Mouse (Mus musculus) limb, embryonic 14.5 days (tissue): Measurements from ENCODE around the gene Plekhm2. TPM values are rescaled to one million over a fixed set of nuclear protein-coding genes. Genes with fewer than 3 reads are reported as not detected.

Experiments
- ATAC-seq: fragments of 200-750 bp; cut with Nextera tagmentation; 2 replicates; pipeline ENCODE4 v1.8.0; 2017; ENCODE audit warnings: low read depth, moderate number of reproducible peaks, moderate TSS enrichment; ENCODE audit not compliant: low FRiP score
- DNase-seq: peaks from one replicate; pipeline ENCODE4 v3.0.0-alpha.2; 2015; ENCODE audit warnings: low spot score
- H3K27ac ChIP-seq: fragments of 300-500 bp; sonication (generic); replicated peaks from 2 replicates; pipeline ENCODE4 v1.5.1; 2014; ENCODE audit warnings: low read depth, mild to moderate bottlenecking, low read length, moderate library complexity, mixed read lengths
- H3K27me3 ChIP-seq: fragments of 300-500 bp; sonication (generic); 2 replicates; pipeline ENCODE4 v1.6.1; 2014; ENCODE audit warnings: low read length, mixed read lengths; ENCODE audit not compliant: control insufficient read depth, insufficient read depth
- H3K36me3 ChIP-seq: fragments of 300-500 bp; sonication (generic); 2 replicates; pipeline ENCODE4 v1.6.1; 2014; ENCODE audit warnings: mild to moderate bottlenecking, low read length, moderate library complexity, mixed read lengths; ENCODE audit not compliant: control insufficient read depth, insufficient read depth
- H3K4me1 ChIP-seq: fragments of 300-500 bp; sonication (generic); 2 replicates; pipeline ENCODE4 v1.6.1; 2014; ENCODE audit warnings: antibody characterized with exemption, low read length, mixed read lengths; ENCODE audit not compliant: control insufficient read depth, insufficient read depth
- H3K4me2 ChIP-seq: fragments of 300-500 bp; sonication (generic); replicated peaks from 2 replicates; pipeline ENCODE4 v1.6.1; 2014; ENCODE audit warnings: low read depth, mild to moderate bottlenecking, low read length, moderate library complexity; ENCODE audit not compliant: severe bottlenecking
- H3K4me3 ChIP-seq: fragments of 300-500 bp; sonication (generic); replicated peaks from 2 replicates; pipeline ENCODE4 v1.5.1; 2014; ENCODE audit warnings: low read length
- H3K9ac ChIP-seq: fragments of 300-500 bp; sonication (generic); 2 replicates; pipeline ENCODE4 v1.6.1; 2014; ENCODE audit warnings: mild to moderate bottlenecking, low read depth, low read length, moderate library complexity; ENCODE audit not compliant: severe bottlenecking
- H3K9me3 ChIP-seq: fragments of 300-500 bp; sonication (generic); 2 replicates; pipeline ENCODE4 v1.6.1; 2016; ENCODE audit warnings: low read length; ENCODE audit not compliant: control insufficient read depth
- POLR2A ChIP-seq: fragments of 200-500 bp; IDR thresholded peaks from 2 replicates; pipeline ENCODE4 v1.8.0; 2012; ENCODE audit warnings: inconsistent platforms, mild to moderate bottlenecking, moderate library complexity, borderline replicate concordance; ENCODE audit not compliant: insufficient read depth, insufficient read length; ENCODE audit errors: extremely low read depth
- WGBS: fragments of 180-500 bp; shearing (Covaris S2); extraction: QIAGEN DNeasy Blood & Tissue Kit; methylation state at CpG from one replicate; pipeline ENCODE4 v1.1.7; 2014; 5-methylcytosine and 5-hydroxymethylcytosine counted together
- polyA plus RNA-seq, 2 experiments: library from polyadenylated mRNA; depleted of rRNA in 1 of 2; stranded (reverse) in 1 of 2; unstranded in 1 of 2; fragments of >200 nt; fragmentation: Nextera tagmentation in 1 of 2; extraction: Ambion mirVana in 1 of 2; gene quantifications; 2 replicates each; pipeline versions ENCODE4 v1.2.1 to v1.2.3; 2012 to 2014

Gene Plekhm2
- polyA plus RNA-seq, 2 experiments: 4.9 to 51.8 TPM

DNA sequence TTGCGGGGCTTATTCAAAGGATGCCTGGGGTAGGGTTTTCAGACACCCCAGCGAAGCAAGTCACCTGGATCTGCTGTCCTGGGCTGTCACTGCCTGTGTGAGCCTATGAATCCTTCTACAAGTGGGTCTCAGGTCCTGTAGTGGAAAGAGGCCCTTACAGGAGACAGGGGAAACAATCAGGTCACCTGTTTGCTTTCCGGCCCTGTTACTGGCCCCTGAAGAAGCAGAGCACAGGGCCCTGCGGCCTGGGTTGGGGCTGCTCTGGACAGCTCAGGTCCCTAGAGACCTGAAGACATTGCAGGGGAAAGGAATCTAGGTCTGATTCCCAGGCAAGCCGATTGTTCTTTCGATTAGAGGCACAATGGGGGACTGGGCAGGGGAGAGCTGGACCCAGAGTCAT is 64.3 kb downstream of the Plekhm2 start:
- H3K27ac ChIP-seq: peak overlapping the region; percentile 74
- H3K4me1 ChIP-seq: peaks cover 23% of the 10 kb centered on the region; the same call in 1 of the 2 replicates
- WGBS: 25% methylated on average over 6 of the region's 6 CpGs
- ATAC-seq (no peak), DNase-seq (no peak)
- no peak overlapping the region for H3K4me2 ChIP-seq
- TF ChIP-seq POLR2A: no peak
- H3K27me3 ChIP-seq: no peaks in the 10 kb centered on the region
- peak overlapping the region; percentile 69; the same call in 1 of the 2 replicates for H3K4me3 ChIP-seq
- H3K9ac ChIP-seq: no peak overlapping the region
- peaks cover 4% of the 10 kb centered on the region; the same call in 1 of the 2 replicates for H3K36me3 ChIP-seq
- no peaks in the 10 kb centered on the region for H3K9me3 ChIP-seq

- H3K27me3 ChIP-seq: no peaks in the 10 kb centered on the region
- H3K9me3 ChIP-seq: no peaks in the 10 kb centered on the region
- ATAC-seq (peak; percentile 45), DNase-seq (peak; percentile 65)
- H3K4me1 ChIP-seq: peaks cover 23% of the 10 kb centered on the region; the same call in 1 of the 2 replicates
- H3K27ac ChIP-seq: peak overlapping the region; percentile 74
- H3K36me3 ChIP-seq: peaks cover 11% of the 10 kb centered on the region; the same call in 1 of the 2 replicates
- WGBS: 1% methylated on average over 34 of the region's 57 CpGs
- H3K9ac ChIP-seq: peak overlapping the region; percentile 73
- TF ChIP-seq POLR2A: 0 out of 2 replicates have a peak, but pooled peaks have one; percentile 66
- H3K4me3 ChIP-seq: peak overlapping the region; percentile 69
- peak overlapping the region; percentile 94 for H3K4me2 ChIP-seq
These were observed 65.2 kb downstream of the Plekhm2 start for GRCm38 (mm10) chr4:141599251-141600141.

GRCm38 (mm10) chr4:141598894-141599250 is 65.8 kb downstream of the Plekhm2 start:
- DNase-seq (no peak), ATAC-seq (no peak)
- Histone ChIP-seq H3K9me3 (no peaks in the 10 kb centered on the region), H3K27ac (peak overlapping the region; percentile 74), H3K4me2 (peak overlapping the region; percentile 94), H3K9ac (peak overlapping the region; percentile 73), H3K27me3 (no peaks in the 10 kb centered on the region), H3K36me3 (peaks cover 17% of the 10 kb centered on the region; the same call in 1 of the 2 replicates), H3K4me1 (peaks cover 17% of the 10 kb centered on the region; the same call in 1 of the 2 replicates), H3K4me3 (peak overlapping the region; percentile 69)
- TF ChIP-seq POLR2A: no peak
- 1% methylated on average over 9 of the region's 9 CpGs for WGBS

DNA sequence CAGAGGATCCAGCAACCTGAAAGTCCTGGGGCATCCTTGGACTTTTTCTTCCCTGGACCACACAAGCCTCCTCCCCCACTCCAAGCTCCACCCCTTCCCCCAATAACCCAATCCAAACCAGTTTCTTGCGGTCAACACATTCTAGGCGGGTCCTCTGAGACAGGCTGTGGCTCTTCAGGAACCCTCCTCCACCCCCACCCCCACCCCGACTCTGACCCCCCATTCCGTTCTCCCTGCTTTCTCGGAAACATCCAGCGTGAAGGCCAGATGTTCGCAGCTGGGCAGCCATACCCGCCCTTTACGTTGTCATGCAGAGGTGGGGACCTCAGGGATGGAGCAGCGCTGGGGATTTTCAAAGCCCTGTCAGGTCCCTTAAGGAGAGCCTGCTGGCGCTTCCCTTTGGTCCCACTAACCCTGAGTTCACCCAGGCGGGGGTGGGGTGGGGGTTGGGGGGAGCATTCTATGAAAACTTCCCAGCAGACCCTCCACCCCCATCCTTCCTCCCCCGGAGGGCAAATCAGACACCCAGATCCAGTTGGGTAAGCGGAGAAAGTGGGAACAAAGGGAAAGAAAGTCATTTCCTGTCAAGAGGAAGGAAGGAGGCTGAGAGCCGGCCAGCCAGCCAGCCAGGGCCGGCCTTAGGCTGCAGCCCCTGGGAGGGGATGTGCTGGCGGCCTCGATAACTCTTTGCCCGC is 66.4 kb downstream of the Plekhm2 start:
- DNase-seq (peak; percentile 55), ATAC-seq (peak; percentile 36; the same call in 1 of the 2 replicates)
- peak overlapping the region; percentile 73 for H3K9ac ChIP-seq
- peak overlapping the region; percentile 69 for H3K4me3 ChIP-seq
- WGBS: under 1% methylated on average over 19 of the region's 19 CpGs
- TF ChIP-seq POLR2A: no peak
- peak overlapping the region; percentile 94 for H3K4me2 ChIP-seq
- no peaks in the 10 kb centered on the region for H3K9me3 ChIP-seq
- peaks cover 20% of the 10 kb centered on the region for H3K36me3 ChIP-seq
- peak overlapping the region; percentile 74 for H3K27ac ChIP-seq
- H3K4me1 ChIP-seq: peaks cover 17% of the 10 kb centered on the region; the same call in 1 of the 2 replicates
- H3K27me3 ChIP-seq: no peaks in the 10 kb centered on the region

DNA sequence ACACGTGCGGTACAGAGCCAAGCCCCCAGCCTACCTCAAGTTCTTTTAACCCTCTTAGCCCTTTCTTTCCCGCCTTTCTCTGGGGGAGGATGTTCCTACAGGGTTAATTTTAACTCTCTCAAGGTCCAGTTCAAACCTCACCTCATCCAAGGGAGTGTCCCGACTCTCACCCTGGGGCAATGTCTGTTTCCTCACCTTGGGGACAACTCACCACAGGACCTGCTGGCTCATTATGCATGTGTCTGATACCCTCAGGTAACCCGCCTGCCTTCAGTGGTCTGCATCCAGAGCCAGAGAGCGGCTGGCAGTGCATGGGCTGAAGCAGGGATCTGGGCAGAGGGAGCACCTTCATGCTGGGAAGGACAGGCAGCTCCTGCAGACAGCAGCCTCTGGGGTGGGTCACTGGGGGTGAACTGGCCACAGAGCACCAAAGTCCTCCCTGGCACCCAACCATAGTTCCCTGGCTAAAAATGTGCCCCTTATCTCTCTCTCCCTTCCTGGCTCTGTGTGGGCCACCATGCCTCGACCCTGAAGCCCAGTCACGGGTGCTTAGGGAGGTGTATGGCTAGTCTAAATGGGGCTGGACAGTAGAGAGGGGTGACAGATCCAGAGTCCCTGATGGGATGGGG is 67.9 kb downstream of the Plekhm2 start:
- Histone ChIP-seq H3K27me3 (no peaks in the 10 kb centered on the region), H3K4me3 (no peak overlapping the region), H3K4me1 (peaks cover 17% of the 10 kb centered on the region; the same call in 1 of the 2 replicates), H3K4me2 (no peak overlapping the region), H3K9me3 (no peaks in the 10 kb centered on the region), H3K9ac (no peak overlapping the region), H3K36me3 (peaks cover 35% of the 10 kb centered on the region), H3K27ac (no peak overlapping the region)
- 90% methylated on average over 8 of the region's 8 CpGs for WGBS
- ATAC-seq (no peak), DNase-seq (no peak)
- TF ChIP-seq POLR2A: no peak
